Mouse (Mus musculus) MEL (cell line): ENCODE measurements at regions not wholly inside any gene's neighbourhood (a gene's known extent, or its start where the extent isn't known, plus 50 kb on each side); places are given as distances from the start of the nearest gene placed in this dataset.

ENCODE experiments used
- CTCF ChIP-seq, 3 experiments: IDR thresholded peaks in 2 of 3; conservative IDR thresholded peaks in 1 of 3; 2 replicates each; pipeline ENCODE4 v1.5.1; 2011 to 2012; ENCODE audit warnings: low read length in 3 of 3, low read depth in 2 of 3, mild to moderate bottlenecking in 2 of 3, improper control_type of control experiment in 1 of 3, inconsistent platforms in 1 of 3, mixed read lengths in 1 of 3, moderate library complexity in 1 of 3; ENCODE audit not compliant: control insufficient read depth in 1 of 3, insufficient read depth in 1 of 3, poor library complexity in 1 of 3, severe bottlenecking in 1 of 3
- EP300 ChIP-seq, 2 experiments: IDR thresholded peaks; 2 replicates each; pipeline ENCODE4 v1.6.1; 2011; ENCODE audit warnings: improper control_type of control experiment in 2 of 2, low read length in 2 of 2, low read depth in 1 of 2, mild to moderate bottlenecking in 1 of 2
- KAT2A ChIP-seq: conservative IDR thresholded peaks from 2 replicates; pipeline ENCODE4 v1.6.1; 2012; ENCODE audit warnings: low read depth, low read length, improper control_type of control experiment, inconsistent platforms
- MYB ChIP-seq: IDR thresholded peaks from 2 replicates; pipeline ENCODE4 v1.6.1; 2011; ENCODE audit warnings: mild to moderate bottlenecking, low read depth, low read length, improper control_type of control experiment
- MYC ChIP-seq: IDR thresholded peaks from 2 replicates; pipeline ENCODE4 v1.6.1; 2011; ENCODE audit warnings: low read depth, mild to moderate bottlenecking, low read length, improper control_type of control experiment, moderate library complexity
- RAD21 ChIP-seq: IDR thresholded peaks from 2 replicates; pipeline ENCODE4 v1.6.1; 2011; ENCODE audit warnings: mild to moderate bottlenecking, low read depth, low read length, improper control_type of control experiment
- SIN3A ChIP-seq: IDR thresholded peaks from 2 replicates; pipeline ENCODE4 v1.6.1; 2012; ENCODE audit warnings: low read length, improper control_type of control experiment, inconsistent platforms
- TAL1 ChIP-seq: IDR thresholded peaks from 2 replicates; pipeline ENCODE4 v1.6.1; 2012; ENCODE audit warnings: mild to moderate bottlenecking, inconsistent platforms, low read length, moderate library complexity, mixed read lengths
- ZNF384 ChIP-seq: IDR thresholded peaks from 2 replicates; pipeline ENCODE4 v1.6.1; 2012; ENCODE audit warnings: low read depth, mild to moderate bottlenecking, inconsistent platforms, low read length, improper control_type of control experiment

GRCm38 (mm10) chr9:11721811-11722210 is 817.2 kb upstream of the Cntn5 start:
- TF ChIP-seq CTCF (IDR thresholded peaks at IDR 0.05 in 2 of 3, conservative IDR thresholded peaks at IDR 0.05 in 1 of 3; ENCODE audit: control insufficient read depth in 1 of 3, insufficient read depth in 1 of 3, low read depth in 2 of 3, low read length in 3 of 3, poor library complexity in 1 of 3, severe bottlenecking in 1 of 3): no peak
- TF ChIP-seq MYC: no peak
- no peak for TF ChIP-seq TAL1
- no peak for TF ChIP-seq RAD21
- TF ChIP-seq KAT2A: no peak
- no peak for TF ChIP-seq MYB
- no peak for TF ChIP-seq ZNF384
- no peak for TF ChIP-seq EP300 (IDR thresholded peaks at IDR 0.05; ENCODE audit: low read depth in 1 of 2, low read length in 2 of 2)
- no peak for TF ChIP-seq SIN3A
